Mouse (Mus musculus): ENCODE measurements at regions not wholly inside any gene's neighbourhood (a gene's known extent, or its start where the extent isn't known, plus 50 kb on each side); places are given as distances from the start of the nearest gene placed in this dataset.

DNA sequence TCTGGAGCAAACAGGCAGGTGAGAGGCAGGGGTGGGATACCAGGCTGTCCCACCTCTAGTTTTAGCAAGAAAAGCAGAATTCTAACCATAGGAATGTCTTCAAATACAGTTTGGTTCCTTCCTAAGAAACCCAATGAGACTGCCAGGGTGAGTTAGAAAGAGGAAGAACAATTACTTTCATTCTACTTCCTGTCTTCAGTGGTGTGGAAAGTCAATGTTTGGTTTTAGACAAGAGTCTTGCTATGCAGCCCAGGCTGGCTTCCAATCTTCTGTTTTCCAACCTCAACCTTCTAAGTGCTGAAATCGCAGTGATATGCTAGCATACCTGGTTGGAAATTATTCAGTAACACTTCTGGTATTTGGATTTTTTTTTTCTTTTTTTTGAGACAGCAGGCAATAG lies 77.1 kb upstream of the Spon1 start:
- in situ Hi-C loops (cut with MboI; ENCODE audit: low sequenced_read_pairs in 2 of 2, unreplicated experiment in 2 of 2) = no loop called here
- Histone ChIP-seq H3K27ac (ENCODE audit: insufficient read depth, low read depth, low read length, poor library complexity, severe bottlenecking) (no peak overlapping the region), H3K9me3 (ENCODE audit: control insufficient read depth, insufficient read depth, low read depth, low read length) (no peaks in the 10 kb centered on the region), H3K4me3 (ENCODE audit: insufficient read depth in 1 of 2, low read depth in 1 of 2, low read length in 2 of 2, poor library complexity in 1 of 2, severe bottlenecking in 1 of 2) (no peak overlapping the region), H3K9ac (ENCODE audit: insufficient read depth, low read depth, low read length, poor library complexity, severe bottlenecking) (no peak overlapping the region), H3K36me3 (ENCODE audit: control insufficient read depth, insufficient read depth, low read length, poor library complexity, severe bottlenecking) (no peaks in the 10 kb centered on the region), H3K4me1 (ENCODE audit: control insufficient read depth in 2 of 2, insufficient read depth in 2 of 2, low read length in 2 of 2, poor library complexity in 1 of 2) (no peaks in the 10 kb centered on the region)
- DNase-seq (ENCODE audit: low read depth, low spot score) = no peak
- TF ChIP-seq ZC3H11A (IDR thresholded peaks at IDR 0.05; ENCODE audit: borderline replicate concordance, low read depth, low read length) (no peak), ZNF384 (IDR thresholded peaks at IDR 0.05; ENCODE audit: low read depth, low read length) (no peak), MAFK (IDR thresholded peaks at IDR 0.05; ENCODE audit: insufficient read depth, low read depth, low read length) (no peak), CHD2 (IDR thresholded peaks at IDR 0.05; ENCODE audit: low read depth, low read length) (no peak), HCFC1 (IDR thresholded peaks at IDR 0.05; ENCODE audit: borderline replicate concordance, insufficient read depth, low read length) (no peak)

- in situ Hi-C loops (cut with MboI; ENCODE audit: low sequenced_read_pairs in 2 of 2, unreplicated experiment in 2 of 2) = no loop called here
Observed at GRCm38 (mm10) chr7:113689131-113689530, 76.7 kb upstream of the Spon1 start.

GRCm38 (mm10) chr7:113691756-113692155 lies 74.0 kb upstream of the Spon1 start:
- in situ Hi-C loops (cut with MboI; ENCODE audit: low sequenced_read_pairs in 2 of 2, unreplicated experiment in 2 of 2) = no loop called here
- no peak for TF ChIP-seq HCFC1 (IDR thresholded peaks at IDR 0.05; ENCODE audit: borderline replicate concordance, insufficient read depth, low read length)
- TF ChIP-seq MAFK (IDR thresholded peaks at IDR 0.05; ENCODE audit: insufficient read depth, low read depth, low read length) = no peak
- TF ChIP-seq ZNF384 (IDR thresholded peaks at IDR 0.05; ENCODE audit: low read depth, low read length) = no peak
- no peak for TF ChIP-seq CHD2 (IDR thresholded peaks at IDR 0.05; ENCODE audit: low read depth, low read length)
- TF ChIP-seq ZC3H11A (IDR thresholded peaks at IDR 0.05; ENCODE audit: borderline replicate concordance, low read depth, low read length) = no peak
- no peaks in the 10 kb centered on the region for H3K36me3 ChIP-seq (ENCODE audit: control insufficient read depth, insufficient read depth, low read length, poor library complexity, severe bottlenecking)
- H3K4me3 ChIP-seq (ENCODE audit: insufficient read depth in 1 of 2, low read depth in 1 of 2, low read length in 2 of 2, poor library complexity in 1 of 2, severe bottlenecking in 1 of 2) = no peak overlapping the region
- no peak overlapping the region for H3K9ac ChIP-seq (ENCODE audit: insufficient read depth, low read depth, low read length, poor library complexity, severe bottlenecking)
- no peaks in the 10 kb centered on the region for H3K9me3 ChIP-seq (ENCODE audit: control insufficient read depth, insufficient read depth, low read depth, low read length)
- H3K4me1 ChIP-seq (ENCODE audit: control insufficient read depth in 2 of 2, insufficient read depth in 2 of 2, low read length in 2 of 2, poor library complexity in 1 of 2) = no peaks in the 10 kb centered on the region
- DNase-seq (ENCODE audit: low read depth, low spot score) = no peak
- no peak overlapping the region for H3K27ac ChIP-seq (ENCODE audit: insufficient read depth, low read depth, low read length, poor library complexity, severe bottlenecking)

More at GRCm38 (mm10) chr7:113689131-113689530, 76.7 kb upstream of the Spon1 start:
- H3K9ac ChIP-seq (ENCODE audit: insufficient read depth, low read depth, low read length, poor library complexity, severe bottlenecking) = no peak overlapping the region
- TF ChIP-seq CHD2 (IDR thresholded peaks at IDR 0.05; ENCODE audit: low read depth, low read length) = no peak
- no peak for TF ChIP-seq MAFK (IDR thresholded peaks at IDR 0.05; ENCODE audit: insufficient read depth, low read depth, low read length)
- TF ChIP-seq HCFC1 (IDR thresholded peaks at IDR 0.05; ENCODE audit: borderline replicate concordance, insufficient read depth, low read length) = no peak
- TF ChIP-seq ZNF384 (IDR thresholded peaks at IDR 0.05; ENCODE audit: low read depth, low read length) = no peak
- TF ChIP-seq ZC3H11A (IDR thresholded peaks at IDR 0.05; ENCODE audit: borderline replicate concordance, low read depth, low read length) = no peak
- no peak for DNase-seq (ENCODE audit: low read depth, low spot score)
- no peaks in the 10 kb centered on the region for H3K4me1 ChIP-seq (ENCODE audit: control insufficient read depth in 2 of 2, insufficient read depth in 2 of 2, low read length in 2 of 2, poor library complexity in 1 of 2)
- no peak overlapping the region for H3K4me3 ChIP-seq (ENCODE audit: insufficient read depth in 1 of 2, low read depth in 1 of 2, low read length in 2 of 2, poor library complexity in 1 of 2, severe bottlenecking in 1 of 2)
- no peaks in the 10 kb centered on the region for H3K9me3 ChIP-seq (ENCODE audit: control insufficient read depth, insufficient read depth, low read depth, low read length)
- no peaks in the 10 kb centered on the region for H3K36me3 ChIP-seq (ENCODE audit: control insufficient read depth, insufficient read depth, low read length, poor library complexity, severe bottlenecking)
- no peak overlapping the region for H3K27ac ChIP-seq (ENCODE audit: insufficient read depth, low read depth, low read length, poor library complexity, severe bottlenecking)

- in situ Hi-C loops (cut with MboI; ENCODE audit: low sequenced_read_pairs in 2 of 2, unreplicated experiment in 2 of 2) = no loop called here
- Histone ChIP-seq H3K27ac (ENCODE audit: insufficient read depth, low read depth, low read length, poor library complexity, severe bottlenecking) (no peak overlapping the region), H3K4me3 (ENCODE audit: insufficient read depth in 1 of 2, low read depth in 1 of 2, low read length in 2 of 2, poor library complexity in 1 of 2, severe bottlenecking in 1 of 2) (no peak overlapping the region), H3K9me3 (ENCODE audit: control insufficient read depth, insufficient read depth, low read depth, low read length) (no peaks in the 10 kb centered on the region), H3K9ac (ENCODE audit: insufficient read depth, low read depth, low read length, poor library complexity, severe bottlenecking) (no peak overlapping the region), H3K4me1 (ENCODE audit: control insufficient read depth in 2 of 2, insufficient read depth in 2 of 2, low read length in 2 of 2, poor library complexity in 1 of 2) (no peaks in the 10 kb centered on the region), H3K36me3 (ENCODE audit: control insufficient read depth, insufficient read depth, low read length, poor library complexity, severe bottlenecking) (no peaks in the 10 kb centered on the region)
- no peak for TF ChIP-seq ZNF384 (IDR thresholded peaks at IDR 0.05; ENCODE audit: low read depth, low read length)
- TF ChIP-seq CHD2 (IDR thresholded peaks at IDR 0.05; ENCODE audit: low read depth, low read length) = no peak
- no peak for TF ChIP-seq MAFK (IDR thresholded peaks at IDR 0.05; ENCODE audit: insufficient read depth, low read depth, low read length)
- no peak for TF ChIP-seq HCFC1 (IDR thresholded peaks at IDR 0.05; ENCODE audit: borderline replicate concordance, insufficient read depth, low read length)
- no peak for DNase-seq (ENCODE audit: low read depth, low spot score)
Observed at GRCm38 (mm10) chr7:113693526-113693925, 72.3 kb upstream of the Spon1 start.

GRCm38 (mm10) chr7:113694466-113694865 lies 71.3 kb upstream of the Spon1 start:
- no peak overlapping the region for H3K9ac ChIP-seq (ENCODE audit: insufficient read depth, low read depth, low read length, poor library complexity, severe bottlenecking)
- DNase-seq (ENCODE audit: low read depth, low spot score) = no peak
- no peak overlapping the region for H3K4me3 ChIP-seq (ENCODE audit: insufficient read depth in 1 of 2, low read depth in 1 of 2, low read length in 2 of 2, poor library complexity in 1 of 2, severe bottlenecking in 1 of 2)
- no peak overlapping the region for H3K27ac ChIP-seq (ENCODE audit: insufficient read depth, low read depth, low read length, poor library complexity, severe bottlenecking)
- in situ Hi-C loops (cut with MboI; ENCODE audit: low sequenced_read_pairs in 2 of 2, unreplicated experiment in 2 of 2) = no loop called here
- no peaks in the 10 kb centered on the region for H3K4me1 ChIP-seq (ENCODE audit: control insufficient read depth in 2 of 2, insufficient read depth in 2 of 2, low read length in 2 of 2, poor library complexity in 1 of 2)
- H3K36me3 ChIP-seq (ENCODE audit: control insufficient read depth, insufficient read depth, low read length, poor library complexity, severe bottlenecking) = no peaks in the 10 kb centered on the region
- no peaks in the 10 kb centered on the region for H3K9me3 ChIP-seq (ENCODE audit: control insufficient read depth, insufficient read depth, low read depth, low read length)
- TF ChIP-seq ZNF384 (IDR thresholded peaks at IDR 0.05; ENCODE audit: low read depth, low read length) (no peak), HCFC1 (IDR thresholded peaks at IDR 0.05; ENCODE audit: borderline replicate concordance, insufficient read depth, low read length) (no peak), CHD2 (IDR thresholded peaks at IDR 0.05; ENCODE audit: low read depth, low read length) (no peak), ZC3H11A (IDR thresholded peaks at IDR 0.05; ENCODE audit: borderline replicate concordance, low read depth, low read length) (no peak), MAFK (IDR thresholded peaks at IDR 0.05; ENCODE audit: insufficient read depth, low read depth, low read length) (no peak)

All from ES-E14 (cell line).